Mouse (Mus musculus) embryonic facial prominence, embryonic 13.5 days (tissue): Measurements from ENCODE around the gene Shcbp1. TPM values are rescaled to one million over a fixed set of nuclear protein-coding genes. Genes with fewer than 3 reads are reported as not detected.
A peak's percentile ranks its signal among the peaks of the same experiment; 100 is the strongest.
"Not testable (repeated sequence)": the region's sequence is repeated elsewhere in the genome, so short reads cannot be mapped to it uniquely, and the experiment has no call there.

Source experiments
- ATAC-seq: fragments of 200-750 bp; cut with Nextera tagmentation; 2 replicates; pipeline ENCODE4 v1.8.0; 2017; ENCODE audit warnings: low read depth; ENCODE audit not compliant: insufficient number of reproducible peaks, insufficient read depth, low FRiP score, low TSS enrichment
- H3K27ac ChIP-seq: fragments of 300-500 bp; sonication (generic); 2 replicates; pipeline ENCODE4 v1.5.1; 2015; ENCODE audit warnings: moderate library complexity, mild to moderate bottlenecking, inconsistent platforms
- H3K27me3 ChIP-seq: fragments of 300-500 bp; sonication (generic); 2 replicates; pipeline ENCODE4 v1.6.1; 2015; ENCODE audit warnings: mild to moderate bottlenecking, inconsistent platforms
- H3K36me3 ChIP-seq: fragments of 300-500 bp; sonication (generic); 2 replicates; pipeline ENCODE4 v1.6.1; 2015; ENCODE audit warnings: mild to moderate bottlenecking, inconsistent platforms
- H3K4me1 ChIP-seq: fragments of 300-500 bp; sonication (generic); 2 replicates; pipeline ENCODE4 v1.6.1; 2015; ENCODE audit warnings: inconsistent platforms
- H3K4me2 ChIP-seq: fragments of 300-500 bp; sonication (generic); 2 replicates; pipeline ENCODE4 v1.6.1; 2015; ENCODE audit warnings: moderate library complexity, mild to moderate bottlenecking, inconsistent platforms
- H3K4me3 ChIP-seq: fragments of 300-500 bp; sonication (generic); 2 replicates; pipeline ENCODE4 v1.5.1; 2015; ENCODE audit warnings: mild to moderate bottlenecking, inconsistent platforms
- H3K9ac ChIP-seq: fragments of 300-500 bp; sonication (generic); 2 replicates; pipeline ENCODE4 v1.6.1; 2015; ENCODE audit warnings: mild to moderate bottlenecking, inconsistent platforms
- H3K9me3 ChIP-seq: fragments of 300-500 bp; sonication (generic); 2 replicates; pipeline ENCODE4 v1.6.1; 2016; ENCODE audit warnings: inconsistent platforms
- WGBS: fragments of 180-500 bp; shearing (Covaris S2); methylation state at CpG from one replicate; pipeline ENCODE4 v1.1.7; 2015; ENCODE audit warnings: mixed read lengths; 5-methylcytosine and 5-hydroxymethylcytosine counted together
- polyA plus RNA-seq: library from polyadenylated mRNA; unstranded; fragments of >200 nt; fragmentation: Nextera tagmentation; extraction: Ambion mirVana; gene quantifications from 2 replicates; pipeline ENCODE4 v1.2.1, GENCODE M21; 2015

Shcbp1 gene
- 73.8 and 77.4 TPM in 2 replicates for polyA plus RNA-seq

DNA sequence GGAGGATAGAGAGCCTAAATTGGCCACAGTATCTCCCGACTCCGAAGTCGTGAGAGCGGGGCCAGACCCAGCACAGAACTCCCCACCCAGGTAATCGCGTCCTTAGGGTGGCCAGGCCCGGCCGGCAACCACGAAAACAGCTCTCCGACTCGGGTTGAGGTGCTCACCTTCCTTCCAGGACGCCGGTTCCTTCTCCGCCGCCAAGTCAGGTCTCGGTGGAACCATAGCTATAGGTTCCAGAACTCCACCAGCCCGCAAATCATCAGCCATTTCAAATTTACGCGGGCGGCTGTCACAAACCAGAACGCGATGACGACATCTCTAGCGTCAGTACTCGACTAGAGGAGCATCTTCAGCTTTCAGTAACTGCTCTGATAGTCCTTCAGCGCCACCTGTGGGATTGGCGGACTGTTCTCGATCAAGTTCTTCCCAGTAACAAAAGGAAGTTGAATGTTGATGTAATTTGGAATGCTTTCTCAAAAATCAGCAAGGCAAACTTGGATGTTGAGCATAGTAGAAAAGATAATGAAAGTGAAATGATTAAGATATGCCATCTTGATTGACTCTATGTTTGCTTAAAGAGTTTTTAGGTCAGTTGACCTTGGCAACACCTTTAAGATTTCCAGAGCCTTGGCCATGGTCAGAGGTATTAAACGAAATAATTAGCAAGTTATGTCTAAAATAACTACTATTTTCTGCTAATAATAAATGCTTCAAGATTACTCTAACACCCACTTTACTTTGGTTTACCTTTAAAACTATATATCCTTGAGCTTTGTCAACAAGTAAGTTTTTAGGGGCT lies at the start of gene Shcbp1:
Shcbp1 (minus strand) TSS at position 314 of the 802 bp plus-strand sequence.
- WGBS, result 5% methylated on average over 29 of the region's 29 CpGs
- Histone ChIP-seq H3K9ac (peak within 1 kb of the TSS; percentile 74), H3K27me3 (no peaks in the 10 kb centered on the region), H3K36me3 (peaks cover 12% of the 10 kb centered on the region; the same call in 1 of the 2 replicates), H3K27ac (no peak within 1 kb of the TSS), H3K4me2 (peak within 1 kb of the TSS; percentile 75), H3K4me1 (peaks cover 12% of the 10 kb centered on the region), H3K9me3 (no peaks in the 10 kb centered on the region), H3K4me3 (peak within 1 kb of the TSS; percentile 72)
- ATAC-seq, result peak; percentile 80; the same call in 1 of the 2 replicates

DNA sequence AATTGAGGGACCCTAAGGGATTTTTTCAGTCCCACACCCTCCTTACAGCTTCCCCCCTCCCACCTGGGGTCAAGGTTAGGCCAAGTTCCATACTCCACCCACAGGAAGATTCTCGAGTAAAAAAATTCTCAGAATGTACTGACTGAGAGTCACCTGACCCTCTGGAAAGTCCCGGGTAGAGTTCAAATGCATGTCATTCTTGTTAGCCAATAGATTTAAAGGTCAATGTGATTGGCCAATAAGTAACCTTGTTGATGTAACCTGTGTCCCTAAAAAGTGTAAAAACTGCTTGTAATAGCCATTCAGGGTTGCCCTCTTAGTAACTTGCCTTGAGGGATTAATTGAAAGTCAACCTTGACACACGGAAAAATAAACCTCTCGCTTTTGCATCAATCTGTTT lies 29.5 kb upstream of the Shcbp1 start:
- Histone ChIP-seq H3K27me3 (no peaks in the 10 kb centered on the region), H3K36me3 (no peaks in the 10 kb centered on the region), H3K4me2 (no peak overlapping the region), H3K9me3 (no peaks in the 10 kb centered on the region), H3K4me3 (no peak overlapping the region), H3K27ac (no peak overlapping the region), H3K4me1 (no peaks in the 10 kb centered on the region), H3K9ac (no peak overlapping the region)
- WGBS, result 87% methylated on average over 4 of the region's 4 CpGs
- no peak for ATAC-seq

DNA sequence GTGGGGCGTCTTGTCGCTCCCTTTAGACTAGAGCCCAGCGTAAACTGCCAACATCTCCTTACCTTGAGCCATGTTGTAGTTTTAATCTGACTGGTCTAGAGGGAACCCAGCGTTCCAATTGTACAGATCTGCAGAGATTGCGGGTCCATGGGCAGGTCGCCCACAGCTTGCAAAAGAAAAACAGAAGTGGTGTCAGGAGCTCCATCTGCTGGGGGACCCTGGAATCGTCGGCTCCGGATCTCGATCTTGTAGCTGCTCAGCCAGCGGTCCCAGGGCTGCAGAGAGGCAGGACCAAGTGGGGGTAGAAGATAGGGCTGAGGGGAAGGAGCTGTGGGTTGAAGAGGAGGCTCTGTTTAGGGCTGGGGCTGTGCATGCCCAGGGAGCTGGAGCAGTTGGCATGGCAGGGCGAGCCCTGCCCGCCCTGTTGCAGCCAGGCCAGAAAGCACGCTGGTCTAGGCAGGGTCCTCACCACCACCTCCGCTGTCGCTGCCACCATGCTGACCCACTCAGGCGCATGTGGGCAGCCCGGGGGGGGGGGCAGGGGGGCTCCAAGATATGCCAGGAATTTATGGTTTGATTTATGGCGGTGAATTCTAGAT lies 21.3 kb upstream of the Shcbp1 start:
- H3K9ac ChIP-seq, result no peak overlapping the region
- no peaks in the 10 kb centered on the region for H3K36me3 ChIP-seq
- H3K4me1 ChIP-seq, result no peaks in the 10 kb centered on the region
- no peak for ATAC-seq
- 49% methylated on average over 19 of the region's 19 CpGs for WGBS
- no peak overlapping the region for H3K4me3 ChIP-seq
- H3K4me2 ChIP-seq, result 0 out of 2 replicates have a peak overlapping the region, but pooled peaks have one; percentile 11
- no peaks in the 10 kb centered on the region for H3K9me3 ChIP-seq
- no peak overlapping the region for H3K27ac ChIP-seq
- no peaks in the 10 kb centered on the region for H3K27me3 ChIP-seq

DNA sequence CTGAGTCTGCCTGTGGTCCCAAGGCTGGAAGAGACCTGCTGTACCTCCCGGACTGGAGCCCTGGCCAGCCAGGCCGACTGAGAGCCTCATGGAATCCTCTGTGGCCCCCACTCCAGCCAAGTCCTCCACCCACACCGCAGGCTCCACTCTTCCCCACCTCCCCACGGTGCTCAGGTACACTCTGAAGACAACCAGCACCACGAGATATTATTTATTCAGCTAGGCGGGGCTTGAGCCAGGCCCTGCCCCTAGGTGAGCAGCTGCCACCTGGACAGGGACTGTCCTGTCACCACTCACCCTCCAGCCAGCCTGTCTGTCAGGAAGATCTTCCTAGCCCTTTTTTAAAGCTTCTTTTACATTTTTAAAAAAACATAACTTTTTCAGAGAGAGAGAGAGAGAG lies 1.1 kb downstream of the Shcbp1 start:
- Histone ChIP-seq H3K36me3 (peaks cover 24% of the 10 kb centered on the region; the same call in 1 of the 2 replicates), H3K9ac (peak overlapping the region; percentile 54; the same call in 1 of the 2 replicates), H3K4me2 (peak overlapping the region; percentile 75), H3K27ac (no peak overlapping the region), H3K27me3 (no peaks in the 10 kb centered on the region), H3K4me3 (peak overlapping the region; percentile 72), H3K4me1 (peaks cover 12% of the 10 kb centered on the region), H3K9me3 (no peaks in the 10 kb centered on the region)
- no peak for ATAC-seq
- WGBS, result 76% methylated on average over 6 of the region's 6 CpGs

DNA sequence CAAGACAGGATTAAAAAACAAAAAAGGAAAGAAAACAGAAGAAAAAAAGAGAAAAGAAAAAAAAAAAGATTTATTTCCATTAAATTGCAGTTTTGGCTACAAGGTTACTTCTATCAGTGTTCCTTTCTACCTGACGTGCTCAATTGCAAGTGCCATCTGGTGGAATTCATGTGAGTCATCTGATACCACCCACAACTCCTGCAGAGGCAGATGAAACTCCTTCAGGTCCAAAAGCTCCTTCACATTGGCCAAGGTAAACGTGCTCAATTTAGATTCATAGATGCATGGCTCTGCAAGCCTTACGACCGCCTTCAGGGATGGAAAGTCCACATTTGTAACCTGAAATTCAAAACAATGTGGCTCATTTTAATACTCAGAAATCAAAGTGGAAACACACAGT lies 14.6 kb downstream of the Shcbp1 start:
- H3K9me3 ChIP-seq, result no peaks in the 10 kb centered on the region
- H3K4me1 ChIP-seq, result no peaks in the 10 kb centered on the region
- 0 out of 2 replicates have a peak, but pooled peaks cover 2% of the 10 kb centered on the region for H3K36me3 ChIP-seq
- no peak overlapping the region for H3K9ac ChIP-seq
- H3K27me3 ChIP-seq, result no peaks in the 10 kb centered on the region
- 85% methylated on average over 4 of the region's 4 CpGs for WGBS
- H3K4me3 ChIP-seq, result no peak overlapping the region
- H3K4me2 ChIP-seq, result no peak overlapping the region
- no peak for ATAC-seq
- H3K27ac ChIP-seq, result no peak overlapping the region

DNA sequence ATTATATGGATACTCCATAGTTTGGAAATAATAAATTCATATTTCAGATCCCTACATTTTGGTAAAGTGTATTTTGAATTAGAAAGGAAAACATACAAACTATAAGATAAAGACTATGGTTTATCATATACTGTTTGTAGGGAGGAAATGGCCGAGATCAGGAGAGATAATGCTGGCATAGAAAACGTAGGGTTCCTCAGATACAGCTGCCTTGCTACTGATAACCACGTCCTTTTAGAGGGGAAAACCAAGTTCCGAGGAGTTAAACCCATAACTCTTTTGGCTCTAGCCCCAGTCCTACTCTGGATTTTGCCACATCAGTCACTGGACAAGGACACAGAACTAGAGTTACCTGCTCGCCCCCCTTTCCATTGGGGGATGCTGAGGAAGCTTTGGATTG lies 26.3 kb downstream of the Shcbp1 start:
- no peaks in the 10 kb centered on the region for H3K4me1 ChIP-seq
- 92% methylated on average over 5 of the region's 5 CpGs for WGBS
- no peak for ATAC-seq
- H3K27me3 ChIP-seq, result no peaks in the 10 kb centered on the region
- no peak overlapping the region for H3K4me2 ChIP-seq
- no peak overlapping the region for H3K27ac ChIP-seq
- no peaks in the 10 kb centered on the region for H3K9me3 ChIP-seq
- H3K4me3 ChIP-seq, result no peak overlapping the region
- 0 out of 2 replicates have a peak, but pooled peaks cover 3% of the 10 kb centered on the region for H3K36me3 ChIP-seq
- no peak overlapping the region for H3K9ac ChIP-seq

DNA sequence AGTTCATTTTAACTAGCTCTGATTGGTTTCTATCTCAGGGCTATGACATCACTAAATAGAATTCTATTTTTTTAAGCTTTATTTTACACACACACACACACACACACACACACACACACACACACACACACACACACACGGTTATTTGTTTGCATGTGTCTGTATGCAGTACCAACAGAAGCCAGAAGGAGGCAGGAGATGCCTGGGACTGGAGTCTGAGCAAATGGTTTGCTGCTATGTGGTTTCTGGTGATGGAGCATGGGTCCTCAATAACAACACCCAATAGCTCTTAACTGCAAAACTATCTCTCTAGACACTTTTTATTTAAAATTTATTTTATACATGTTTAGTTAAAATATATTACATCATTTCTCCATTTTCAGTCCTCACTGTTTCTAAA lies 48.4 kb downstream of the Shcbp1 start:
- 71% methylated on average over 1 of the region's 1 CpGs for WGBS
- Histone ChIP-seq H3K27ac (no peak overlapping the region), H3K4me1 (no peaks in the 10 kb centered on the region), H3K9me3 (peaks cover 5% of the 10 kb centered on the region; the same call in 1 of the 2 replicates), H3K27me3 (no peaks in the 10 kb centered on the region), H3K4me3 (no peak overlapping the region), H3K4me2 (no peak overlapping the region), H3K36me3 (peaks cover 9% of the 10 kb centered on the region), H3K9ac (no peak overlapping the region)
- no peak for ATAC-seq

DNA sequence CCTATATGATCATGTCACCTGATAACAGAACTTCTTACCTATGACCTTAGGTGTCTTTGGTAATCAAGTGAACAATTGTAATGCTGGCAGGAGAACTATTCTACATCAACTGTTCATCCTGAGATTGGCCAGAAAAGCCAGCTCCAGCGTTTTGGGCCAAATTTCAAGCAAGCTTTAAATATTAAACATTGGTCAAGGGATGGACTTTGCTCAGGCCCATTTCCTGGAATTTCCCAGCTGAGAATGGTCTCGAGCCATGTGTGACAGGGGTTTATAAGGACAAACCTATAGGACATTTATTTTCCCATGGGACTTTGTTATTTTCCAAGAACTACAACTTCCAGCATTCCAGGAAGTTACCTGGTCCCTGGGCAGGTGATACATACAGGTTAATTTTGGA lies 63.8 kb downstream of the Shcbp1 start:
- WGBS, result 53% methylated on average over 2 of the region's 2 CpGs
- Histone ChIP-seq H3K27ac (no peak overlapping the region), H3K9ac (no peak overlapping the region), H3K36me3 (no peaks in the 10 kb centered on the region), H3K9me3 (no peaks in the 10 kb centered on the region; the same call in 1 of the 2 replicates), H3K4me1 (no peaks in the 10 kb centered on the region), H3K27me3 (no peaks in the 10 kb centered on the region), H3K4me2 (no peak overlapping the region), H3K4me3 (no peak overlapping the region)
- no peak for ATAC-seq

DNA sequence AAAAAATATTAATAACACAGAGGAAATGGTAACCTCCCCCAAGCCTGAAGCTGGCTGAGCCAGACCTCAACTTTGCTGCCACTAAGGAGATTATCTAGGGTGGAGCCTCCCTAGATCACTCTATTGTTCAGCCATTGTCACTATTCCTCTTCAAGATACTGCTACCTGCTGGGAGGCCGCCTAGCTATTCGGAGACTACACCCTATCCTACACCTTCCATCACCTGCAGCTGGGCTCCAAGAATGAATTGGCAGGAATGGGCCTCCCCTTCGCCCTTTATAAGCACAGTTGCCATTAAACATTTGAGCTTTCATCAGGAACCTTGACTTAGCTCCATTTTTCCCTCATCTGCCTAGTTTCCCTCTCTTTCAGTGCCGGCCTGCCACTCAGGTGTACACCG lies 71.0 kb downstream of the Shcbp1 start:
- not testable (repeated sequence) for H3K27me3 ChIP-seq, H3K9ac ChIP-seq, H3K4me3 ChIP-seq, H3K27ac ChIP-seq, H3K4me2 ChIP-seq, ATAC-seq, H3K9me3 ChIP-seq, H3K36me3 ChIP-seq, H3K4me1 ChIP-seq
- WGBS, result 71% methylated on average over 5 of the region's 5 CpGs

DNA sequence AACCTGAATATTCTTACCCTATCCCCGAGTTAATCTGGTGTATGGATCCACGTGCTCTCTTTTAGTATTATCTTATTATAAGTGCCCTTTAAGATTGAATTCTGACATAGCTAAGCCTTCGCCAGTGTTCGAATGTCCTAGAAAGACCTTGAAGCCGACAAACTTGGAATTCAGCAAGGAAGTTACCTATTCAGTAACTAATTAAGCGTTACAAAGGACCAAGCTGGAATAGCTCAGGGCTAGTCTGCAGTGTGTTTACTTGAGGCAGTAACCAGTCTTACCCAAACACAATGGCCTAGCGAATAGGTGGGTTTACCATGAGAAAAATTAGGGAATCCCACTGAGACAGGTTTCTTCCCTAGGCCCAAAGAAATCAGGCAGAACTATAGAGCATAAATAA lies 71.5 kb downstream of the Shcbp1 start:
- H3K4me1 ChIP-seq, H3K27ac ChIP-seq, H3K4me3 ChIP-seq, H3K9ac ChIP-seq, H3K27me3 ChIP-seq, H3K4me2 ChIP-seq, H3K36me3 ChIP-seq, ATAC-seq, H3K9me3 ChIP-seq: not testable (repeated sequence)
- WGBS, result 82% methylated on average over 7 of the region's 7 CpGs

DNA sequence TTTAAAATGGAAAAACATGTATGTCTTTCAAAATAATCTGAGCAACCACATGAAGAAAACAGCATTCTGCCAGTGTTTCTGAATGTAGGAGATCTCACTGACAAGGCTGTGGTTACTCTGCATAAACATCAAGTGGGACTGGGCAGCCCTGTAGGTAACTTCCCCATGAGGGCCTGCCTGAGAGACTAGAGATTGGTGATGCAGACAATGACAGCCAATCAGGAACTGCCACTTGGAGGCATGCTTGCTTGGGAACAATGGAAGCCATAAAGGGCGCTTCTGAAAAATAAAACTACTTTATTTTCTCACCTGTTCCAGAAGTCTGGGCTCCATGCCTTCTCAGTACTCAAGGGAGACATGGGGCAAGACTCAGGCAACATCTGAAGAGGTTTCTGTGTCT lies 87.7 kb downstream of the Shcbp1 start:
- WGBS, result 71% methylated on average over 1 of the region's 1 CpGs
- Histone ChIP-seq H3K4me2 (no peak overlapping the region), H3K36me3 (no peaks in the 10 kb centered on the region)

More for the DNA sequence above, 87.7 kb downstream of the Shcbp1 start:
- Histone ChIP-seq H3K27ac (no peak overlapping the region), H3K4me3 (no peak overlapping the region), H3K9me3 (no peaks in the 10 kb centered on the region), H3K4me1 (no peaks in the 10 kb centered on the region), H3K9ac (no peak overlapping the region), H3K27me3 (no peaks in the 10 kb centered on the region)
- ATAC-seq, result no peak
